Mouse (Mus musculus) stomach, postnatal 0 days (tissue): Measurements from ENCODE around the gene Mrpl27. TPM values are rescaled to one million over a fixed set of nuclear protein-coding genes. Genes with fewer than 3 reads are reported as not detected.

Source experiments
- ATAC-seq: fragments of 200-750 bp; cut with Nextera tagmentation; 2 replicates; pipeline ENCODE4 v1.8.0; 2017; ENCODE audit not compliant: low FRiP score, low TSS enrichment
- DNase-seq: peaks from one replicate; pipeline ENCODE4 v3.0.0-alpha.2; 2016; ENCODE audit warnings: low spot score
- H3K27ac ChIP-seq: fragments of 300-500 bp; sonication (generic); replicated peaks from 2 replicates; pipeline ENCODE4 v1.5.1; 2014; ENCODE audit warnings: mild to moderate bottlenecking, control low read depth
- H3K27me3 ChIP-seq: fragments of 300-500 bp; sonication (generic); 2 replicates; pipeline ENCODE4 v1.6.1; 2014; ENCODE audit warnings: low read length; ENCODE audit not compliant: control insufficient read depth, insufficient read depth
- H3K36me3 ChIP-seq: fragments of 300-500 bp; sonication (generic); 2 replicates; pipeline ENCODE4 v1.6.1; 2014; ENCODE audit warnings: low read length, mixed read lengths; ENCODE audit not compliant: control insufficient read depth, insufficient read depth
- H3K4me1 ChIP-seq: fragments of 300-500 bp; sonication (generic); replicated peaks from 2 replicates; pipeline ENCODE4 v1.6.1; 2014; ENCODE audit warnings: antibody characterized with exemption; ENCODE audit not compliant: control insufficient read depth, insufficient read depth
- H3K4me2 ChIP-seq: fragments of 300-500 bp; sonication (generic); replicated peaks from 2 replicates; pipeline ENCODE4 v1.6.1; 2014; ENCODE audit warnings: low read depth, mild to moderate bottlenecking, control low read depth, moderate library complexity
- H3K4me3 ChIP-seq: fragments of 300-500 bp; sonication (generic); 2 replicates; pipeline ENCODE4 v1.5.1; 2014; ENCODE audit warnings: low read depth, low read length, control low read depth
- H3K9ac ChIP-seq: fragments of 300-500 bp; sonication (generic); 2 replicates; pipeline ENCODE4 v1.6.1; 2014; ENCODE audit warnings: mild to moderate bottlenecking, low read length, control low read depth, mixed read lengths
- H3K9me3 ChIP-seq: fragments of 300-500 bp; sonication (generic); 2 replicates; pipeline ENCODE4 v1.6.1; 2016; ENCODE audit warnings: low read length; ENCODE audit not compliant: control insufficient read depth
- CTCF ChIP-seq: IDR thresholded peaks from 2 replicates; pipeline ENCODE4 v1.5.1; 2016; ENCODE audit warnings: antibody characterized with exemption, low read depth, mild to moderate bottlenecking, moderate library complexity
- EP300 ChIP-seq: optimal IDR thresholded peaks from 2 replicates; pipeline ENCODE3; 2016; ENCODE audit warnings: antibody characterized with exemption
- WGBS: fragments of 180-500 bp; shearing (Covaris S2); extraction: QIAGEN DNeasy Blood & Tissue Kit; methylation state at CpG from one replicate; pipeline ENCODE4 v1.1.7; 2014; 5-methylcytosine and 5-hydroxymethylcytosine counted together
- polyA plus RNA-seq: library from polyadenylated mRNA; unstranded; fragments of >200 nt; fragmentation: Nextera tagmentation; extraction: Ambion mirVana; gene quantifications from 2 replicates; pipeline ENCODE4 v1.2.1, GENCODE M21; 2015

Gene Mrpl27
- polyA plus RNA-seq, 1 experiment from 2014 or later = 123 TPM

DNA sequence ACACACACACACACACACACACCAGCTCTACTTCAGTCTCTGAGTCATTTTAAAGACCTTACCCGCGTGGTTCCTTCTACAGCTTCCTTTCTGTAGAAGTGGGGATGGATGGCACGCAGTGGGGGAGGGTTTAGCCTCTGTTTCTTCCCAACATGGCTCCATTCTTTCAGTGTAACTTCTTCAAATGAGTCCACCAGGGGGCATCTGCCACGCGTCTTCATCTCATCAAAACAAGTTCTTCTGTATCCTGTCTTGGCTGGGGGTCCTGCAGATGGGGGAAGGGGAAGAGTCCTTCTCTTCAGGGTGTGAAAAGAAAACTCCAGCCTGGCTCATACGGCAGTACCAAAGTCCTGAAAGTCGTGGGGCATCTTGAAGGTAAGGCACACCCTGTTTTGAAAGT, 50.5 kb downstream of the Mrpl27 start:
- Histone ChIP-seq H3K27me3 (no peaks in the 10 kb centered on the region), H3K27ac (no peak overlapping the region), H3K4me2 (no peak overlapping the region), H3K4me3 (no peak overlapping the region), H3K4me1 (no peaks in the 10 kb centered on the region), H3K9me3 (no peaks in the 10 kb centered on the region), H3K9ac (no peak overlapping the region), H3K36me3 (no peaks in the 10 kb centered on the region)
- WGBS = 47% methylated on average over 7 of the region's 7 CpGs
- ATAC-seq = no peak
- TF ChIP-seq CTCF (peak; percentile 51), EP300 (no peak)
- DNase-seq = no peak

DNA sequence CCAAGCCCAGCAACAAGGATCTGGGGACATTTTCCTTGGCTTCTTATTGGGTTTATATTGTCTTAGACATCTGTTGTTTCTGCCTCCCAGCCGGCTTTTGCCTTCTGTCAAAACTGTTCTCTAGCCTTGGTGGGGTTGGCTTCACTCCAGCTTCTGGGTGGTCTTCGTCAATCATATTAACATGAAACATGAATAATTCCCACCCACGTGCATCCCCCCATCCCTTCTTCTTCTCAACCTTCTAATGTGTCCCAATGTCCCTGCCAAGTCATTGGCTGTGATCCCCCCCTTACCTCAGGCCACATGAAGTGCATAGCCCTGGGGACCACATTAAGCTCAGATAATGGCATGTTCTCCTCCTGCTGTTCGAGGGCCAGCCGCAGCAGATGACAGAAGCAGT, 50.9 kb downstream of the Mrpl27 start, which contains the start of gene Gm11541:
TSS of gene Gm11541 (minus strand) at position 28 of the 400 bp plus-strand sequence.
- no peak for DNase-seq

More for the DNA sequence above, 50.9 kb downstream of the Mrpl27 start, which contains the start of gene Gm11541:
- TF ChIP-seq EP300 (no peak), CTCF (no peak)
- no peak within 1 kb of the TSS for H3K4me2 ChIP-seq
- H3K27ac ChIP-seq = no peak within 1 kb of the TSS
- no peak within 1 kb of the TSS for H3K9ac ChIP-seq
- H3K4me3 ChIP-seq = no peak within 1 kb of the TSS
- no peak for ATAC-seq
- H3K36me3 ChIP-seq = no peaks in the 10 kb centered on the region
- no peaks in the 10 kb centered on the region for H3K9me3 ChIP-seq
- no peaks in the 10 kb centered on the region for H3K4me1 ChIP-seq
- WGBS = 44% methylated on average over 5 of the region's 5 CpGs
- H3K27me3 ChIP-seq = no peaks in the 10 kb centered on the region

Other genes with a start within 250 kb of the Mrpl27 start
- gene Cacna1g, start 179.6 kb upstream of the Mrpl27 start, polyA plus RNA-seq = 1.8 and 2.0 TPM in 2 replicates
- 0.05 and 0.18 TPM in 2 replicates for gene Spata20, start 167.6 kb upstream of the Mrpl27 start, polyA plus RNA-seq
- 53.4 and 60.1 TPM in 2 replicates for gene Epn3, start 153.8 kb upstream of the Mrpl27 start, polyA plus RNA-seq
- 1.4 and 1.9 TPM in 2 replicates for gene Mycbpap, start 132.0 kb upstream of the Mrpl27 start, polyA plus RNA-seq
- gene Rsad1, start 104.5 kb upstream of the Mrpl27 start, polyA plus RNA-seq = 3.4 and 3.8 TPM in 2 replicates
- gene Chad, start 88.7 kb upstream of the Mrpl27 start, polyA plus RNA-seq = 80.8 and 87.5 TPM in 2 replicates
- gene Acsf2, start 51.9 kb upstream of the Mrpl27 start, polyA plus RNA-seq = 2.5 and 3.0 TPM in 2 replicates
- gene Lrrc59, start 24.0 kb upstream of the Mrpl27 start, polyA plus RNA-seq = 101 and 109 TPM in 2 replicates
- gene Eme1, start 197 bp downstream of the Mrpl27 start, polyA plus RNA-seq = 2.7 and 3.4 TPM in 2 replicates
- gene Xylt2, start 23.7 kb downstream of the Mrpl27 start, polyA plus RNA-seq = 8.4 and 8.6 TPM in 2 replicates
- gene Gm11541, start 50.7 kb downstream of the Mrpl27 start, polyA plus RNA-seq = 0.11 and 0.15 TPM in 2 replicates
- gene Cdc34b, start 88.0 kb downstream of the Mrpl27 start, polyA plus RNA-seq = not detected in 2 replicates
- not detected in 2 replicates for gene Tmem92, start 128.9 kb downstream of the Mrpl27 start, polyA plus RNA-seq